18 mouse cellular contexts compared by ENCODE assay signal in genomic region chr10:81467670-81468235, GRCm38 (mm10). TPM values are rescaled to one million over a fixed set of nuclear protein-coding genes. Genes with fewer than 3 reads are reported as not detected.
DNase-seq lines count a peak whose midpoint lies in the region; TF ChIP-seq lines count a peak whose summit lies in the region.
"Had no signal": no experiment of that assay in that cellular context is flagged by ENCODE, and none has a peak within 500 bp of the region (broad histone marks: within the 10 kb centered on the region; RNA-seq: fewer than 3 reads in every experiment).

No protein-coding gene starts in this region.

- DNase-seq in cerebellum, adult 8-10 months: peak; percentile 20
- DNase-seq in cerebellum, adult 9-10 months: no peak
- peak; percentile 86 for DNase-seq in heart, adult 11 months
- no peak for DNase-seq in heart, adult 9 months (ENCODE audit: low spot score in 2 of 2)
- DNase-seq in ovary, postnatal 36 days (ENCODE audit: low spot score): peak; percentile 1
- no peak for DNase-seq in ovary, adult 18-20 months (ENCODE audit: low spot score)
- DNase-seq: adrenal gland, postnatal 36 days; heart, adult 18-20 months; heart, postnatal 36 days; lung, adult 18-20 months; lung, postnatal 14 days; thymus, postnatal 4 days had no signal

- H3K4me1 ChIP-seq in cortical plate, adult 2 months (ENCODE audit: control insufficient read depth, insufficient read depth, low read length): peaks cover 15% of the 10 kb centered on the region

- 0 out of 2 replicates have a peak overlapping the region, but pooled peaks have one; percentile 39 for H3K27ac ChIP-seq in cortical plate, adult 2 months (ENCODE audit: insufficient read depth, low read length)
- H3K27ac ChIP-seq: forebrain, embryonic 15.5 days; kidney, embryonic 15.5 days; midbrain, embryonic 15.5 days had no signal

- no peak for TF ChIP-seq CTCF in cortical plate, adult 2 months (IDR thresholded peaks at IDR 0.05; ENCODE audit: extremely low read depth, insufficient read depth, low read length)

- no peak overlapping the region for H3K4me3 ChIP-seq in cortical plate, adult 2 months (ENCODE audit: insufficient read depth, low read length)
- H3K4me3 ChIP-seq: forebrain, embryonic 15.5 days; kidney, embryonic 15.5 days; midbrain, embryonic 15.5 days; myocyte had no signal

- no peak; the same call in 1 of the 2 replicates for TF ChIP-seq POLR2A in cortical plate, adult 2 months (IDR thresholded peaks at IDR 0.05; ENCODE audit: extremely low read depth, insufficient read depth, low read length)

RNA-seq across cellular contexts. Expression of gene Nfic, which starts 12.3 kb away (rescaled TPM):
- 52.2 and 54.5 TPM in 2 replicates for polyA plus RNA-seq in cortical plate, adult 2 months (2012; rRNA removed)

RNA-seq across cellular contexts. Expression of gene Celf5, which starts 14.8 kb away (rescaled TPM):
- 307 and 309 TPM in 2 replicates for polyA plus RNA-seq in cortical plate, adult 2 months (2012; rRNA removed)
- polyA plus RNA-seq: liver, adult 2 months had no signal

RNA-seq across cellular contexts. Expression of gene Ncln, which starts 28.4 kb away (rescaled TPM):
- 124 and 129 TPM in 2 replicates for polyA plus RNA-seq in cortical plate, adult 2 months (2012; rRNA removed)

RNA-seq across cellular contexts. Expression of gene S1pr4, which starts 32.2 kb away (rescaled TPM):
- polyA plus RNA-seq in cortical plate, adult 2 months (2012; rRNA removed): 0.87 and 1.1 TPM in 2 replicates
- polyA plus RNA-seq: myocyte had no signal

RNA-seq across cellular contexts. Expression of gene Gna15, which starts 56.3 kb away (rescaled TPM):
- 3.4 and 3.9 TPM in 2 replicates for polyA plus RNA-seq in cortical plate, adult 2 months (2012; rRNA removed)
- polyA plus RNA-seq: myocyte had no signal

Comparison
In these comparisons a context has a peak if more than half of its experiments do, and no peak if none do; other contexts are left out.
1. DNase-seq: peak in cerebellum, adult 8-10 months (single experiment), heart, adult 11 months (single experiment) and ovary, postnatal 36 days (single experiment); none in cerebellum, adult 9-10 months (single experiment), heart, adult 9 months (0 of 2) and ovary, adult 18-20 months (single experiment).